Mouse (Mus musculus): Measurements from ENCODE around the gene Galnt17.

The Galnt17 gene

DNA sequence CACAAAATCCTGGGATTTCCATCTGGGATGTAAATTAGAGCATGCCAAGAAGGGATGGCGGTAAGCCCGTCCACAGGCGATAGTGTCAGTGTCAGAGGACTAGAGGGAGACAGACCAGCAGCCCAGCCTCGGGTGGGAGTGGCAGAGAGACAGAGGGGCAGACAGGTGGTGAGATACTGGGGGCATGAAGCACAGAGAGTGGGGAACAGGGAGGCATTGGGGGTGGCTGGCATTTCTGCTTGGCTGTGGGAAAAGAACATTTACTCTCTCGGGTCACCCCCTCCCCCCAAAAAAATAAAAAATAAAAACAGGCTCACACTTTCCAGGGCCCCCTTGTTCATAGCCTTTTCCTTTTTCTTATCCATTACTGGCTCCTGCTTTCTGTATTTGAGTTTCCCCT, 287.4 kb downstream of the Galnt17 start:
- DNase-seq (ENCODE audit: low spot score in 2 of 2): no peak

DNA sequence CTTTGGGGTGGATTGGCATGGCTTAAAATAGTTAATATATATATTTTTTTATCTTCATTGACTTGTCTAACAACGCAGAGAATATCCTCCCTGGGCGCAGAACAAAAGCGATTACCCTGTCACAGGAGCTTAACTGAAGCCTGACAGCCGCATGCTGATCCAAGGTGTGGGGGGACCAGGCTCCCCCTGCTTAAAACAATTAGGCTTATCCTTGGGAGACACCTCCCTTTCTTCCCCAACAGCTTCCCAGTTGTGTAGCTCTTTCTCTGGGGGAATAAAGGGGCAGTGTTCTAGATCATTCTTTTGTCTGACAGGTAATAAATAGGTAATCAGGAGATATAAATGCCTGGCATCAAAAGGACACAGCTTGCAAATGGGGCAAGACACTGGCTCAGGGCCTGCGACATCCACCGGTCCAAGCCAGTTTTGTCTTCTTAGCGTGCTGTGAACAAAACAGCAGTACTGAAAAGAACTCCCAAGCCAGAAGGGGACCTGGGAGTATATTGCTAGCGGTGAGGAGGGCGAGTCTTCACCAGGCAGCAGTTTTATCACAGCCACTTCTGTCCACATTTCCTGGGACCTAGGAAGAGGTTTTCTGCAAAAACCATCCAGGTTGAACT, 288.8 kb downstream of the Galnt17 start:
- DNase-seq (ENCODE audit: low spot score in 2 of 2): no peak

DNA sequence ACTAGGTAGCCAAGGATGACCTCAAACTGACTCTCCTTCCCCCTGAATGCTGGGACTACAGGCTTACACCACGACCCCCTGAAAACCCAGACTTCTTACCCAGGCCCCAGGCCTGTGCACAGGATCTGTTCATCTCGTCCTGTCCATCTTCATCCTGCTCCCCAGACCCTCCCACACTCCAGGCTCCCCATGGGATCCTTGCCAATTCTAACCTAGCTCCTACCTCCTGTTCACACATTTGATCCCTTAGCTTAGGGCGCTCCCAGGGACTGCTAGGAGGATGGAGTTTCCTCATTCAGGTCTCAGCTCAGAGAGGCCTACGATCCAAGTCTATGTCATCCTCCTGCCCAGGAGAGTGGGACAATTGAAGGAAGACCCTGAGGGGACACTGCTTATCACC, 292.2 kb downstream of the Galnt17 start:
- DNase-seq (ENCODE audit: low spot score in 2 of 2): no peak

DNA sequence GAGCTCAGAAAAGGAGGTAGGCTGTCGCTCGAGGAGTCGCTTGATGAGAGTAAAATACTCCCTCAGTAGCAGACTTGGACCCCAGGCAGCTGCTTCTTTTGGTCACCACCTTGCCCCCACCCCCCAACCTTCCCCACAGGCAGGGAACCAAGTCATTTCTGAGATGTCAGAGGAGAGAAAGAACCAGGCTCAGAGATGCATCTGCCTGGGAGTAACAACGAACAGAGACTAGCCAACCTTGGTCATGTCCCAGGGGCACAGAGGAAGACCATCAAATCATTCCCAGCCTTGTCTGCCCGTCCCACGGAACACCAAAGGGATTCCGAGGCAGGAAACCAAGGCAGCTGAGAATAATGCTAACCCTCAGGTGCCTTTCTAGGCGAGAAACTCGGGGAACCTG, 293.0 kb downstream of the Galnt17 start:
- no peak for DNase-seq (ENCODE audit: low spot score in 2 of 2)

DNA sequence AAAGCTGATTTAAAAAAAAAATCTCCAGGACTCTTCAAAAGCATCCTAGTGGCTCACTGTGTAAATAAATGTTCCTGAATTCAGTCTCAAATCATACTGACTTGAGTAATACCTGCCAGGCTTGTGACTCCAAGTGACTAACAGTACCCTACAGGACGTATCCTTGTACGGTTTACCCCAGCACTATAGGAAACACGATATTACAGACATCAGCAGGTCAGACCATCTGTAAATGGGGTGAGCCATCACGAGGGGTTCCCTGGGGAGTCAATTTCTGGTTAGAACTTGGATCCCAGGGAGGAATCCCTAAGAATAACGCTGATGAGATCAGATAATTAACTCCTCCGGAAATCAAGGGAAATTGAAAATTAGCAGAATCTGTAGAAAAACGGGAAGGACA, 294.5 kb downstream of the Galnt17 start:
- no peak for DNase-seq (ENCODE audit: low spot score in 2 of 2)

DNA sequence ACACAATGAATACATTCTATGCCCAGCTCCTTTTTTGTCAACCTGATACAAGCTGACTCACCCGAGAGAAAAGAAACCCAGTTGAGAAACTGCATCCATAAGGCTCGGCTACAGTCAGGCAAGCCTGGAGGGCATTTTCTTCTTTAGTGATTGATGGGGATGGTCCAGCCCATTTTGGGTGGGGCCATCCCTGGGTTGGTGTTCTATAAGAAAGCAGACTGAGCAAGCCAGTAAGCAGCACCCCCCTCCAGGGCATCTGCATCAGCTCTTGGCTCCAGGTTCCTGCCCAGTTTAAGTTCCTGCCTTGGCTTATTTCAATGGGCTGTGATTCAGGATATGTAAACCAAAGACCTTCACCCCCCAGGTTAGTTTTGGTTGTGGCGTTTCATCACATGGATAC, 295.2 kb downstream of the Galnt17 start:
- DNase-seq (ENCODE audit: low spot score in 2 of 2): no peak

DNA sequence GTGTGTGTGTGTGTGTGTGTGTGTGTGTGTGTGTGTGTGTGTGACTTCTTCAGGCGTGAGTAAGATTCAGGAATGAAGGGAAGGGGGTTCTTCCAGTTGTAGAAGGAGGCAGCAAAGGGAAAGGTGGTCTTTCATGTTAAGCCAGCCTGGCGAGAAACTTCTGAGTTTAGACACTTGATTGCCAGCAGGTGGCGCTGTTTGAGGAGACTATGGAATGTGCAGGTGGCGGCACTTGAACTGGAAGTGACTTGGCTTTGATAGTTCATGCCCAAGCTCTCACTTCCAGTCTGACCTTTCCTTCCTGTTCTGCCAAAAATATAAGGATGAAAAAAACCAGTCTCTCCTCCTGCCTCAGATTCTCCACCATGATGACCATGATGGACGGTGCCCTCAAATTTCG, 298.8 kb downstream of the Galnt17 start:
- no peak for DNase-seq (ENCODE audit: low spot score in 2 of 2)

DNA sequence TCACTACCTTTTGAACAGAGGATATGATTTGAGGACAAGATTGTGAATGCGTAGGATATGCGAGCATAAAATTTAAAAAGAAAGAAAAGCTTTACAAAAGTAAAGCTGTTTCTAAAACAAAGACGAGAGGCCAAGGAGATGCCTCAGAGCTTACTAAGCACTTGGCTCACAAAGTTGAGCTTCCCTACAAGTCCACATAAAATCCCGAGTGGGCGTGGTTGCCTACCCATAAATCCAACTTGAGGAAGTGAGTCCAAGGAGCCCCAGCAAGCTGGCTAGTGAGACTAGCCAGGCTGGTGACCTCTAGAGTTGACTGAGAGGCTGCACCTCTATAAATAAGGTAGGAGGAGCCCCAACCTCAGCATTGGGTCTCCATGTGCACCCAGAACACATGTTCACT, 299.8 kb downstream of the Galnt17 start:
- DNase-seq (ENCODE audit: low spot score in 2 of 2): peak in 1 of 2 experiments; percentile 60

DNA sequence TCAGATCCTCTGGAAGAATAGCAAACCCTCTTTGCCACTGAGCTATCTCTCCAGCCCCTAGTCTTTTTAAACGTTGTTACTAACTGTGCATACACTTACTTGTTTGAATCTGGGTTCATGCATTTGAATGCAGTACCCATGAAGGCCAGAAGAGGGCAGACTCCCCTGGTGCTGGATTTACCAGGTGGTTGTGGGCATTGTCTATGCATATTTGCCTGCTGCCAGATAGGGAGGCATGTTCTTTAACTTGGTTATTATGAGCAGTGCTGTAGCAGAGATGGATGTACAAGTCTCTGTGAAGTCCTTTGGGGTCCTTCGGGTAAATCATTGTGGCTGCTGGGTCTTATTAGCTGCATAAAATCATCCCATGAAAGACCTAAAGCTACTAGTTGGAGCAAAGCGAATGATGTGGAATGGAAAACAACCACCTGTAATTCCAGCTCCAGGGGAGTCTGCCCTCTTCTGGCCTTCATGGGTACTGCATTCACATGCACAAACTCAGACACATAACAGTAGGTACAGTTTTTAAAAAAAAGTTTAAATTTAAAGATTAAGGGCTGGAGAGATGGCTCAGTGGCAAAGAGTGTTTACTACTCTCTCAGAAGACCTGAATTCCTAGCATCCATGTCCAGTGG, 300.3 kb downstream of the Galnt17 start:
- peak; percentile 9 to 18 for DNase-seq (ENCODE audit: low spot score in 2 of 2)

DNA sequence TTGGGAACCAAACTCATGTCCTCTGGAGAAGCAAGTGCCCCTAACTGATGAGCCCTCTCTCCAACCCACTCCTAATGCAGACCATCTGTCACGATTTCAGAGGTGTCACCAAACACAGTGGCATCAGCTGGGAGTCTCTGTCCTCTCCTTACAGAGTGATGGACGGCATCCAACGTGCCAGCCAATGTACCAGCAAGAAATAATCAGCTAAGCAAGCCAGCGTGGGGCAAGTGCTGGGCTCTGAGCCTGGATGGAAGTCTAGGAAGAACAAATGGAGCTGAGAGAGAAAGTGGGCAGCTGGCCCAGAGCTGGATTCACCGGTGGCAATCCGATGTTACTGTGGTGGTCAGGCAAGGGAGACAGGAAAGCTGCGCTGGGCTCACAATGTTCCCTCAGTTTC, 301.1 kb downstream of the Galnt17 start:
- no peak for DNase-seq (ENCODE audit: low spot score in 2 of 2)

DNA sequence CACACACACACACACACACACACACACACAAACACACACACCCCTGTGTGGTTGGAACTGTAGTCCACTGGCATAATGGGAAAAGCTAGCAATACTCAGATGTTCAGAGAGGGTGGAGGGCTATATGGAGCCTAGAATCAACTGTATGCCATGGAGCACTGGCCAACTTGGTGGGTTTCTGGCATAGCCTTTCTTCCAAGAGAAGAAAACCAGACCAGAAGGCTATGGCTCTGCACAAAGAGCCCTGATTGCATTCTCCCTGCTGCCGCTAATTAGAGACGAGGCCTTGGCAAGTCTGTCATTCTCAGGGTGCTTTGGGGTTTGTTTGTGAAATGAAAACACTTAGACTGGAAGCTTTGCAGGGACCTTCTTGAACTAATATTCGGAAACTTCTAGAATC, 301.8 kb downstream of the Galnt17 start:
- DNase-seq (ENCODE audit: low spot score in 2 of 2): no peak

DNA sequence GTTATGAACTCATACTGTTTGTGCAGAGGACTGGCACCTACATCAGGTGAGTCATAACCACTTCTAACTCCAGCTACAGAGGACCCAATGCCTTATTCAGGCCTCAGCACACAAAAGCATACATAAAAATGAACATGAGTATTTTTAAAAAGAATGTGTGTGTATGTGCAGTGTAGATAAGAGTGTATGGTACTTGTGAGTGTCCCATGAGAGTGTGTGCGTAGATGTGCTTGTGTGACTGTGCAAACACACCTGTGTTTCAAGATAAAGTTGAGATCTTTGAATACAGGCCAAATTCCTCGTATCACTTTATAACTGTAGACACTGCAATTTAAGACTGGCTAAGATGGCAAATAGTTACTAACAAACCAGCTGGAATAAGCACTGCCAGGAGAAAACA, 307.7 kb downstream of the Galnt17 start:
- no peak for DNase-seq (ENCODE audit: low spot score in 2 of 2)

DNA sequence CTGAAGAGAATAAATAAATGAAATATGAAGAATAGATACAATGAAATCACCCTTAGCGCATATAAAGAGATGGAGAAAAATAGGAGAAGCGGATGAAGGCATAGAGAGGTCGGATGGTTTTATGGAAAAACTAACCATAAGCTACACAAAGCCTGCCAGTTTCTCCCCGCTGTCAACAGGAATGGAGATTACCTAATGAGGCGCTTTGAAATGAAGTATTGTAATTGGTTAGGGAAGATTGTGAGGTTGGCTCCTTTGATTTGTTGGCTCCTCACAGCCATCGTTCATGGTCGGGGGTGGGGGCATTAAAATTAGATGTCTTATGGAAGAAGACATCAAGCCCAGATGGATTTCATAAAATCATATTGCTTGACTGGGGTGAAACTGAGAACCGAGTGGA, 329.0 kb downstream of the Galnt17 start:
- no peak for DNase-seq (ENCODE audit: low spot score in 2 of 2)

DNA sequence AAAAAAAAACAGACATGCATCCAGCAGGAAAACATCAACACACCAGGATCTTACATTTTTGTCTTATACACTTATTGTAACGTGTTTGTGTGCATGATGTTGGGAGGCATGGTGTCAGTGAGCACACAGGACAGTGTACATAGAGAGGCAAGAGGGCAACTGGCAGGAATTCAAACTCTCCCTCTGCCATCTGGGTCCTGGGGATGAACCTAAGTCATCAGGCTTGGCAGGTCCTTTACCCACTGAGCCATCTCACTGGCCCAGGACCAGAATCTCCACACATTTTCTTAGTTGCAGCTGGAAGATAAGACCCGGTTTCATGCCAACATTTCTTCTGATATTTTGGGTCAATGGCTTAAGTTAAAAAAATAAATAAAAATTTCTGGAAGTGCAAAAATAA, 329.4 kb downstream of the Galnt17 start:
- DNase-seq (ENCODE audit: low spot score in 2 of 2): no peak

DNA sequence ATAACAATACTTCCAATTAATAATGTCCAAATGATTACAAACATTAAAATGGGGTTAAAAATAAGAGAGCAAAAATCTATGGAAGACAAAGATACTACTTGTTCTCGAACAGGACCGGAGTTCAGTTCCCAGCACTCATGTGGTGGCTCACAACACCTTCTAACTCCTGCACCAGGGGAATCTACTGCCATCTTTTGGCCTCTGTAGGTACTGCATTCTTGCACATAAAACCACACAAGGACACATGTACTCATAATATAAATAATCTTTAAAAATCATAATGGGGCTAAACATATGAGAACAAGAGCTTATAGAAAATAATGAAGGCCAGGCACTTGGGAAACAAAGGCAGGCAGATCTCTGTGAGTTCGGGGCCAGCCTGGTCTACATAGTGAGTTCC, 330.3 kb downstream of the Galnt17 start:
- DNase-seq (ENCODE audit: low spot score in 2 of 2): no peak

DNA sequence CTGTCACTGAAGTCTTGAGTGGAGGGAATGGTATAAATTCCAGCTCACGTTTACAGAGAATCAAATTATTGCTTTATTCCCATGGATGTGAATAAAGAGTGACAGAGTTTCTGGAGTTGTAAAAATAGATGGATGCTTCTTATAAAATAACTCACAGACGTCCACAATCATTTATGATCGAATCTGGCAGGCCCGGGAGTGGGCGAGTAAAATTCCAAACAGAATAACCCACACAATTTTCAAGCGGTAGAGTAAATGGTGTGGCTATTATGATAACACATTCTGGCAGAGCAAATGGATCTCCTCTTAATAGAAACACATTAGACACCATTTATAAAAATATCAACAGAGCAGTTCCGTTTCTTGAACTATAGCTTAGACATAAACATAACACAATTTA, 355.9 kb downstream of the Galnt17 start:
- DNase-seq (ENCODE audit: low spot score in 2 of 2): no peak

DNA sequence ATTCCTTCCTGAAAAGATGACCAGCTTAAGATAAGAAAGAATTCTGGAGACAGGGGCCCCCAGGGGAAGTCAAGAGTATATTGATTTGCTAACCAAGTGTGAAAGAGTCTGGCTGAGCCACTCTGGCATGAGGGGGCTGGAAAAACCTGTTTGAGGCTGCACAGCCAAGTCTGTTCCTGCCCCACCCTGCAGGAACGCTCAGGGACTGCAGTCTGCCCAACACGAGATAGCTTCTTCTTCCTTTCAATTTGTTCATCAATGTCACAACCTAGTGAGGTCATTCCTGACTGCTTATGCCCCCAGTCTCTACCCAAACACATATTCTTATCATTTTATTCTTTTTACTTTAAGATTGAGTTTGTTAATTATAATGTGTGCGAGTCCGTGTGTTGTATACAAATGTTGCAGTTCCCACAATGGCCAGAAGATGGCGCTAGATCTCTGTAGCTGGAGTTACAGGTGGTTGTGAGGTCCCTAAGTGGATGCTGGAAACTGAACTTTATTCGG, 357.4 kb downstream of the Galnt17 start:
- DNase-seq (ENCODE audit: low spot score in 2 of 2): peak in 1 of 2 experiments; percentile 3

DNA sequence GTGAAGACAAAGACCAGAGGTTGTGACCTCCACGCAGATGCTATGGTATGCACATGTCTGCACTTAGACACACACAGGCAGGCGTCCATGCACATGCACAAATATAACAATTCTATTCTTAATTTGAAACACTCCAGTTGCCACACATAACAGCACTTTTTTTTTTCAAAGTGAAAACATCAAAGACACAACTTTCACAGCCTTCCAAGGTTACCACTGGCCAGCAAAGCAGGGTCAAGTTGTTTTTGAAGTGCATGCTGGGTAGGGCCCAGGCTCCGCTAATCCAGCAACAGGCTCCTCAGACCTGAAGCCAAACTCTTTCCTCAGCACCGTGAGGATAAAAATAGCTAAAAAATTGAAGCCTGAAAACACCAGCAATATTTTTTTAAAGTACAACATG, 357.9 kb downstream of the Galnt17 start:
- DNase-seq (ENCODE audit: low spot score in 2 of 2): no peak

DNA sequence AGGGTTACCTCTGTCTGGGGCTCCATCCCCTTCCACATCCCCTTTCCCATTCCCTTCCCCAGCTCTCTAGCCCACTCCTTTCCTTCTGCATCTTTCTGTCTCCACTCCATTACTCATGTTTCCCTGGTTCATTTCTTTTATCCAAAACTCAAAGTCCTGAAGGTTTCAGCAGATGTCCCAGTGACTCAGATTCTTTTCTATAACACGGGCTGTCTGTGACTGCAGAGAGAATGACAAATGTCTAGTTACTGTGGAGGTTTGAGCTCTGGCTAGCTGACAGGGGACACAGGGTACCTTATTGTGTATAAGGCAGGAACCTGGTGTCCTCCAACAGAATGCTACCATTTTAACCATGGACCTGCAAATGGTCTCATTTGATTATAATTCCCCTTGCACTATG, 358.6 kb downstream of the Galnt17 start:
- no peak for DNase-seq (ENCODE audit: low spot score in 2 of 2)

DNA sequence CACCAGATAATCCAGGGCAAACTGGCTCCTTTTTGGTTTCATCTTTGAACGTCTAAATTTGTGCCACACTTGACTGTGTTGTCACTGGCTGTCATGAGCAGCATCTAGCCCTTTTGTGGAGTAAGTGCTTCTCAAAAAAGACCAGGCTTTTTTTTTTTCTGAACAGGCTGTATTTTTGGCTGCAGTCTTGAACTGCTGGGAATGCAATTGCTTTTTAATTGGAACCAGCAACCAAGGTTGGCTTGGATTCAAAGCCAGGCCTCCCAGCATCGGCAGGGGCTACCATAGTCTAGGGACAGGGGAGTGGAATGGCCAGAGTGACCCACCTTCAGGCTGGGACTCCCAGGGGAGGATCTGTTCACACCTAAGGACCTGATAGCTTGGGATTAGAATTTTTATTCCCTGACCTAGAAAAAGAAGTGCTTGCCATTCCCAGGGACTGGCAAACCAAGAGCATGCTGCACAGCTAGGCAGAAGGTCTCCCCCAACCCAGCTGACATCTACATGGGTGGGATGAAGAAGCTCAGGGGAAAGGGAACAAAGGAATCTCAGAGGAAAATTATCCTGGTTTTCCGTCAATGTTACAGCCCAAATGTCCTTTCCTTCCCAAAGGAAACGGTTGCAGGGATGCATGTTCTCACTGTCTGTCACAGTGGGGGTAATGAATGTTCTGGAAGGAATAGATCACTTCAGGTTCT, 369.2 kb downstream of the Galnt17 start:
- no peak for DNase-seq (ENCODE audit: low spot score in 2 of 2)

DNA sequence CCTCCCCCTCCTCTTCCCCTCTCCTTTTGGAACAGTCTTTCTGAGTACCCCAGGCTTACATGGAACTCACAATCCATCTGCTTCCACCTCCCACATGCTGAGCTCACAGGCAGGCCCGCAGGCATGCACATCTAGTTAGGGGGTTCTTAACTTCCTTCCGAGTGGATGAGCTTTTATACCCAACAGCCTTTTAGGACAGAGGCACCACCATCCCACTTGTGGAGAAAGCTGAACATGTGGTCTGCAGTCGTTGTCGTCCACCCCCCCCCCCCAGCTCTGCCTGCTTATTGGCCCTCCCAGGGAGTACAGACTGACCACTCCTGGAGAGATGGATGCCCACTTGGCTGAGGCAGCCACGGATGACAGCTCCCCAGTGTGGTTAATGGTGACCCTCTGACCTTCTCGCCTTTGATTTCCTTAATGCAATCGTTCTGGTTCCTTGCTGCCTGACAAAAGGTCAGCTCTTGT, 370.0 kb downstream of the Galnt17 start:
- no peak for DNase-seq (ENCODE audit: low spot score in 2 of 2)

DNA sequence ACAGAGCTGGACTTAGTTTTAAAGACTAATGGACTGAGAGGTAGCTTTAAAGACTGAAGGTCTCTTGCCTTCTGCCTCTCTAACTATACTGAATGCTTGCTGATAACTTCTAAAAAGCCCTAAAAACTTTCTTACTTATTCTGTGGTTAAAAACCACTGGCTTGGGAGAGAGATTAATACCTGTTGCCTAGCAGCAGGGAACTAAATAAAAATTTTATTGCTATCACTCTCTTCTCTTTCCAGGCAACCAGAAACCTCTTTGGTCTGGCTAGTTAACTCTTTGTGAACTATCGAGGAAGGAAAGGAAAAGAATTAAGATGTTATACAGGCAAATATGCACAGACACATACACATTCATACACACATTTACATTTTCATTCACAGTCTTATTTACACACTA, 377.3 kb downstream of the Galnt17 start:
- no peak for DNase-seq (ENCODE audit: low spot score in 2 of 2)

DNA sequence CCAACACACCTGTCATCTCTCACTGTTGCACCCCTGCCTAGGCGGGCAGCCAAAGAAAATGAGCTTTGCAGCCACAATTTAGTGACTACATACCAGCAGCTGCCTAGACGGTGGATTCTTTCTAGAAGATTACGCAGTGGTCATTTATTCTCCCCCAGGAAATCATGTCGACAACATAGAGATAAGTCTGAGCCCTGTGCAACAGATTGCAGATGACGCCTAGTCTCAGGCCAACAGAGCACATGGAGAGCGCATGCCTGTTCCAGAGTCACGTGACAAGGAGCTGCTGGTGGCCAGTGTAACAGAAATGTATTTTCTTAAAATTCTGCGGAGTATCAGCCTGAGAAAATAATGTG, 380.5 kb downstream of the Galnt17 start:
- DNase-seq (ENCODE audit: low spot score in 2 of 2): no peak

Measured in urinary bladder, adult 18-20 months (tissue).